Mouse (Mus musculus) embryonic facial prominence, embryonic 10.5 days (tissue): ENCODE measurements at regions not wholly inside any gene's neighbourhood (a gene's known extent, or its start where the extent isn't known, plus 50 kb on each side); places are given as distances from the start of the nearest gene placed in this dataset.

Source experiments
- DNase-seq: peaks from one replicate; pipeline ENCODE4 v3.0.0-alpha.2; 2017; ENCODE audit warnings: low spot score
- H3K27ac ChIP-seq: fragments of 300-500 bp; sonication (generic); replicated peaks from 2 replicates; pipeline ENCODE4 v1.5.1; 2016; ENCODE audit warnings: mild to moderate bottlenecking
- H3K27me3 ChIP-seq: fragments of 300-500 bp; sonication (generic); replicated peaks from 2 replicates; pipeline ENCODE4 v1.6.1; 2016; ENCODE audit warnings: low read depth, mild to moderate bottlenecking; ENCODE audit not compliant: poor library complexity, severe bottlenecking
- H3K36me3 ChIP-seq: fragments of 300-500 bp; sonication (generic); replicated peaks from 2 replicates; pipeline ENCODE4 v1.6.1; 2016; ENCODE audit warnings: mild to moderate bottlenecking, moderate library complexity
- H3K4me1 ChIP-seq: fragments of 300-500 bp; sonication (generic); 2 replicates; pipeline ENCODE4 v1.6.1; 2016
- H3K4me3 ChIP-seq: fragments of 300-500 bp; sonication (generic); 2 replicates; pipeline ENCODE4 v1.5.1; 2016; ENCODE audit warnings: mild to moderate bottlenecking, moderate library complexity
- H3K9me3 ChIP-seq: fragments of 300-500 bp; sonication (generic); 2 replicates; pipeline ENCODE4 v1.6.1; 2016; ENCODE audit warnings: mild to moderate bottlenecking
- WGBS: fragments of 180-500 bp; shearing (Covaris S2); methylation state at CpG from one replicate; pipeline ENCODE4 v1.1.7; 2016; 5-methylcytosine and 5-hydroxymethylcytosine counted together

- Histone ChIP-seq H3K27ac (no peak overlapping the region), H3K36me3 (no peaks in the 10 kb centered on the region), H3K4me3 (no peak overlapping the region), H3K9me3 (no peaks in the 10 kb centered on the region), H3K4me1 (peaks cover 9% of the 10 kb centered on the region), H3K27me3 (no peaks in the 10 kb centered on the region)
- 45% methylated on average over 17 of the region's 17 CpGs for WGBS
- DNase-seq = no peak
Measured at GRCm38 (mm10) chr10:25118674-25119670, 188.7 kb downstream of the Akap7 start.

- H3K36me3 ChIP-seq = no peaks in the 10 kb centered on the region
- 92% methylated on average over 4 of the region's 4 CpGs for WGBS
Measured at GRCm38 (mm10) chr10:25114316-25114715, 187.0 kb upstream of the Arg1 start.

GRCm38 (mm10) chr10:25112449-25113171 is 185.3 kb upstream of the Arg1 start:
- no peak for DNase-seq
- Histone ChIP-seq H3K4me3 (no peak overlapping the region), H3K4me1 (peaks cover 11% of the 10 kb centered on the region; the same call in 1 of the 2 replicates), H3K27ac (no peak overlapping the region), H3K27me3 (no peaks in the 10 kb centered on the region), H3K9me3 (no peaks in the 10 kb centered on the region), H3K36me3 (no peaks in the 10 kb centered on the region)
- whole genome bisulfite sequencing = 59% methylated on average over 12 of the region's 12 CpGs

More at GRCm38 (mm10) chr10:25114316-25114715, 187.0 kb upstream of the Arg1 start:
- H3K4me3 ChIP-seq = no peak overlapping the region
- H3K9me3 ChIP-seq = no peaks in the 10 kb centered on the region
- peaks cover 20% of the 10 kb centered on the region for H3K4me1 ChIP-seq
- no peak overlapping the region for H3K27ac ChIP-seq
- H3K27me3 ChIP-seq = no peaks in the 10 kb centered on the region
- DNase-seq = no peak

GRCm38 (mm10) chr10:25111636-25112422 is 184.5 kb upstream of the Arg1 start:
- H3K27me3 ChIP-seq = no peaks in the 10 kb centered on the region
- no peaks in the 10 kb centered on the region for H3K9me3 ChIP-seq
- DNase-seq = no peak
- no peak overlapping the region for H3K4me3 ChIP-seq
- H3K36me3 ChIP-seq = no peaks in the 10 kb centered on the region
- 15% methylated on average over 11 of the region's 11 CpGs for WGBS
- H3K27ac ChIP-seq = no peak overlapping the region
- peaks cover 11% of the 10 kb centered on the region; the same call in 1 of the 2 replicates for H3K4me1 ChIP-seq

- H3K4me1 ChIP-seq = peaks cover 11% of the 10 kb centered on the region; the same call in 1 of the 2 replicates
- no peaks in the 10 kb centered on the region for H3K27me3 ChIP-seq
- H3K27ac ChIP-seq = no peak overlapping the region
- no peak overlapping the region for H3K4me3 ChIP-seq
- no peak for DNase-seq
- 45% methylated on average over 7 of the region's 7 CpGs for whole genome bisulfite sequencing
- H3K9me3 ChIP-seq = no peaks in the 10 kb centered on the region
- H3K36me3 ChIP-seq = no peaks in the 10 kb centered on the region
Measured at GRCm38 (mm10) chr10:25111181-25111580, 183.9 kb upstream of the Arg1 start.

GRCm38 (mm10) chr10:25098070-25098469 is 170.8 kb upstream of the Arg1 start:
- no peaks in the 10 kb centered on the region for H3K36me3 ChIP-seq
- WGBS = 71% methylated on average over 4 of the region's 4 CpGs
- no peaks in the 10 kb centered on the region for H3K9me3 ChIP-seq
- H3K27me3 ChIP-seq = no peaks in the 10 kb centered on the region
- H3K27ac ChIP-seq = no peak overlapping the region
- no peak for DNase-seq
- no peak overlapping the region for H3K4me3 ChIP-seq
- H3K4me1 ChIP-seq = no peaks in the 10 kb centered on the region; the same call in 1 of the 2 replicates

- WGBS = 89% methylated on average over 4 of the region's 4 CpGs
- H3K36me3 ChIP-seq = no peaks in the 10 kb centered on the region
- H3K27ac ChIP-seq = no peak overlapping the region
- no peak overlapping the region for H3K4me3 ChIP-seq
- H3K27me3 ChIP-seq = no peaks in the 10 kb centered on the region
- H3K9me3 ChIP-seq = no peaks in the 10 kb centered on the region
- no peak for DNase-seq
- H3K4me1 ChIP-seq = no peaks in the 10 kb centered on the region
Measured at GRCm38 (mm10) chr10:25089705-25090386, 162.6 kb upstream of the Arg1 start.

- WGBS = 94% methylated on average over 17 of the region's 17 CpGs
- DNase-seq = no peak
- peaks cover 9% of the 10 kb centered on the region; the same call in 1 of the 2 replicates for H3K4me1 ChIP-seq
- no peak overlapping the region for H3K4me3 ChIP-seq
- no peaks in the 10 kb centered on the region for H3K36me3 ChIP-seq
- no peaks in the 10 kb centered on the region for H3K27me3 ChIP-seq
- H3K27ac ChIP-seq = no peak overlapping the region
- no peaks in the 10 kb centered on the region for H3K9me3 ChIP-seq
Measured at GRCm38 (mm10) chr10:25086745-25087144, 159.5 kb upstream of the Arg1 start.

GRCm38 (mm10) chr10:25082930-25083329 is 155.6 kb upstream of the Arg1 start:
- Histone ChIP-seq H3K4me1 (peaks cover 9% of the 10 kb centered on the region; the same call in 1 of the 2 replicates), H3K4me3 (no peak overlapping the region), H3K36me3 (no peaks in the 10 kb centered on the region), H3K9me3 (no peaks in the 10 kb centered on the region), H3K27me3 (no peaks in the 10 kb centered on the region), H3K27ac (0 out of 2 replicates have a peak overlapping the region, but pooled peaks have one; percentile 19)
- DNase-seq = no peak
- WGBS = 69% methylated on average over 10 of the region's 10 CpGs

- H3K27me3 ChIP-seq = no peaks in the 10 kb centered on the region
- peak; percentile 39 for DNase-seq
- peaks cover 5% of the 10 kb centered on the region; the same call in 1 of the 2 replicates for H3K9me3 ChIP-seq
- 63% methylated on average over 2 of the region's 2 CpGs for WGBS
- H3K4me3 ChIP-seq = no peak overlapping the region
- H3K4me1 ChIP-seq = peaks cover 13% of the 10 kb centered on the region
- H3K27ac ChIP-seq = no peak overlapping the region
- H3K36me3 ChIP-seq = no peaks in the 10 kb centered on the region
Measured at GRCm38 (mm10) chr10:25072617-25073016, 145.3 kb upstream of the Arg1 start.

- WGBS = 71% methylated on average over 8 of the region's 8 CpGs
- Histone ChIP-seq H3K9me3 (peaks cover 5% of the 10 kb centered on the region; the same call in 1 of the 2 replicates), H3K36me3 (no peaks in the 10 kb centered on the region), H3K4me3 (no peak overlapping the region), H3K4me1 (peaks cover 13% of the 10 kb centered on the region), H3K27ac (no peak overlapping the region), H3K27me3 (no peaks in the 10 kb centered on the region)
- DNase-seq = no peak
Measured at GRCm38 (mm10) chr10:25068301-25068700, 141.0 kb upstream of the Arg1 start.
